Mouse (Mus musculus): Measurements from ENCODE around the gene Srms. TPM values are rescaled to one million over a fixed set of nuclear protein-coding genes. Genes with fewer than 3 reads are reported as not detected.

The Srms gene
- total RNA-seq, 2 experiments from 2014 or later = 0.09 TPM; not detected in 1

DNA sequence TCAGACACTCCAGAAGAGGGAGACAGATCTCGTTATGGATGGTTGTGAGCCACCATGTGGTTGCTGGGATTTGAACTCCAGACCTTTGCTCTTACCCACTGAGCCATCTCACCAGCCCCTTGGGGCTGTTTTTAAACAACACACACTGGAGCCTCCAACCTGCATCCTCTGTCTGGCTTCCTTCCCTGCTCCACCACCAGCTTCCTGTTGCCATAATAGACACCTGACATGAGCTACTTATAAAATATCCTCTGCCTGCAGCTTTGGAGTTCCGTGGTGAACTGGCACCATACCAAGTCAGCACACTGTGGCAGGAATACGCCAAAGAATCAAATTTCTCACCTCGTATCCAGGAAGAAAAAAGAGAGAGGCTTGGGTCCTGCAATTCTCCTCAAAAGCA, 52.2 kb downstream of the Srms start:
- DNase-seq = no peak

DNA sequence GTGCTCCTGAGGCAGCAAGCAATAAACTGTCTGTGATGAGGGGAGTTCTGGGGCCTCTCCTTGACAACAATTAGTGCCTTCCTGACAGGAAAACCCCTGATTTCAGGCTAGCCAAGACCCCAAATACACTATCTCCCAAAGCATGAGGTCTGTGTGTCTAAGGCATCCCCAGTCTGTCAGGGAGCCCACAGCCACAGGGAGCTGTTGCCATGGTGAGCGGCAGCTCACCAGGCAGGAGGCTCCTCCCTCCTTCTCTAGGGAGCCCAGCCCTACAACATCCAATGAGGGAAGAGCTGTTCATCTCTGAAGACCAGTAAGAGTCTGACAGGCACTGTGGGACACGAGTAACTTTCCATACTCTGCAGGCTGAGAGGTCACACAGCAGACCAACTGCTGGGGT, 53.2 kb downstream of the Srms start:
- DNase-seq = no peak

DNA sequence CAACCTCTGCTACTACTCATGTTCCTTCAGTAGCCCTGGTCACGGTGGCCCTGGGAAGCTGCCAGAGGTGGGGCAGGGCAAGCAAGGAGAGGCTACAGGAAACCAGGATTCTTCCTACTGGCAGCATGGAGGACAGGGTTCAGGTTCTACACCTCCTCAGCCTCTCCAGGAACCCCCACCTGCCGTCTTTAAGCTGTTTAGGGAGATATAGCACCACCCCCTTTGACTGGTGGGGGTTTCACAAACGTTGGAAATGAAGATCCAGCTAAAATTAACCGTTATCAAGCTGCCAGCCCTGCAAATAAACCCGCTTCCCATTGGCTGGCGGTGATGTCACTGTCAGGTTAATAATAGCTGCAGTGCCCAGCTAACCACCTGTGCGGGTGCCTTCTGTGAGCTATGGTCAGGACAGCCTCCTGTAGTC, 53.9 kb downstream of the Srms start:
- DNase-seq = peak; percentile 71

GRCm38 (mm10) chr2:181158471-181158870, 54.5 kb downstream of the Srms start:
- no peak for DNase-seq

DNA sequence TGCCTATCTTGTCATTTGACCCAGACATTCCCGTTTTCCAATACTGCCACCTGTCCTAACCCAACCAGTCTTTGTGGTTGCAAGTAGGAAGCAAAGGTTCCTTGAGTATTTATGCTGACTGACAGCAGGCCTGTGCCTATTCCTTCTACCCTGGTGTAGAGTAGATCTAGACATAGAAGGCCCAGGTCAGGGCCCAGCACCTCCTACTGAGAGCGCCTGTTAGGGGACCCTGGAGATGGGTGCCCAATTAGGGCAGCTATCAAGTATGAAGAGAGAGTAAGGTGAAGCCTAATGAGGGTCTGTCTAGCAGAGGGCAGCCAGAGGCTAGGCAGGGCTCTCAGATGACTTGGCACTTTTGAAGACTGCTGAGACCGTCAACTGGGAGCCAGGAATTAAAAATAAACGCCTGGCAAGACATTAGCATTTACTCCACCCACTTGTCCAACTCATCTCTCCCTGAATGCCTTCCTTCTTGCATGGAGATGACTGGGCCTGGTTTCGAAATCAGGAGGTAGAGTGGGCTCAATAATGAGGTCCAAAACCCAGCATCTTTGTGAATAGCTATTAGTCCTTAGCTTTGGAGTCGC, 55.2 kb downstream of the Srms start:
- DNase-seq = no peak

DNA sequence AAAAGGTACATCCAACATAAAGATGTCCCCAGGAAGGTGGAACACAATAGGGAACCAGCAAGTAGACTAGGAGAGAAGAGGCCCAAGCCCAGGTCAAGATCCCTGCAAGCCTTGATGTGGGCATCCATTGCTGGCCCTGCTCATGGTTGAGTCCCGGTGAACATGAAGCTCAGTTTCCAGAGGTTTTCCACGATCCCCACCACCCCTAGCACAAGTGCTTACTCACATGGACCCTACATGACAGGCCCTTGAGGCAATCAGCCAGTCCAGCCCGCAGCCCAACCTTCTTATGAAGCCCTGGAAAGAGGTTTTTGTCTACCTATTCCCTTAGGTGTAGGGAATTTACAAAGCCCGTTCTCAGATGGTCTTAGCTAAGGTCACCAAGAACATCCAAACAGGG, 55.8 kb downstream of the Srms start:
- no peak for DNase-seq

DNA sequence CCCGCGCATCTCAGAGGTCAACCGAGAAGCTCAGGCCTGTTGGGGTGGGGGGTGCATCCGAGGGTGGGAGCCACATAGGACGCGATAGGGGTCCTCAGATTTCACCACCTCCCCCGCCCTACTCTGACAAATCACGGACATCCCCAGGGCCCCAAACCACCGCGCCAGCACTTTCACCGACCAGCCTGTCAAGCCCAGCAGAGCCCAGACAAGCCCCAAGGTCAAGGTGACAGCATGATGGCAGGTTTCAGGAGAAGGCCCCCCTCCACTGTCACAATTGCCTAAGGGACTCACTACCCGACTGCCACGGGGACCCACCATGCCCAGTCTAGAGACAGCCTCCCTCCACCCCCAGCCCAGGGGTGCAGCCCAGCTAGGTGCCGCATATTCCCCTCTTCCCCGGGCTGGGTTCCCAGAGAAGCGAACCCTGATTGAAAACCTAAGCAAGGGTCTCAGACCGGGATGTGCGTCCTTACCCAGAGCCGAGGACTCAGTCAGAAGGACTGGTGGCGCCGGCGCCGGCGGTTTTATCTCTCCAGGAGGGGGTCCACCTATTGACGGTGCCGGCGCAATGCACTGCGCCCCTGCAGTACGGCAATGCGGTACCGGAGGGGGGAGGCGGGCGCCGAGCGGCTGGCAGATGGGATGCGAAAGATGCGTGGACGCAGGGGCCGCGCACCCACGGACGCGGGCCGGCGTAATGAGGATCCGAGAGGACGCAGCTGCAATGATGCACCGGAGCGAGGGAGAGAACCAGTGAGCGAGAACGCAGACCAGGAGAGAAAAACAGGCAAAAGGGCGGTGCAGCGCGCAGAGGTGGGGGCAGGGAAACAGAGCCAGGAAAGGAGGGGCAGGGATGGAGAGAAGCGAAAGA, 56.5 kb downstream of the Srms start, which contains the start of gene Eef1a2:
Gene Eef1a2 (minus strand): TSS at position 767 of the 874 bp plus-strand sequence.
- peak; percentile 56 for DNase-seq

DNA sequence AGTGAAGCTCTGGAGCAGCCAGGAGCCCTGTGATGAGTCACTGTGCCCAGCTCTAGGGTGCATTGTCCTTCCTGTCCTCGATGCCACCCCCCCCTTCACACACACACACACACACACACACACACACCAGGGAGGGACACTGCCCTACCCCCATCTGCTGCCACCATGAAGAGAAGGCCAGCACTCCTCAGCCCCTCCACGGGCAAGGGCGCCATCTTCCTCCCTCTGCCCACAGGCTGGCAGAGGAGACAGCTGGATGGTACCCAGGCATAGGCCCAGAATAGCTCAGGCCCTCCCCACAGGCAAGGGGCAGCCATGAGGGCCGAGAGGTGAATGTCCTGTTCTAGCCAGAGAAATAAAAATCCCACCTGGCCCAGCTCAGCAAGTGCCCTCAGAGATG, 57.2 kb downstream of the Srms start:
- peak; percentile 57 for DNase-seq

Other genes with a start within 250 kb of the Srms start
- gene Arfgap1, start 246.0 kb downstream of the Srms start, total RNA-seq (2021) = 10 to 100 TPM; 64.5 to 64.8 TPM
- under 1 TPM; 0.29 to 0.33 TPM for gene Col20a1, start 226.7 kb downstream of the Srms start, total RNA-seq (2021)
- under 1 TPM; 0.11 to 0.17 TPM for gene Chrna4, start 169.6 kb downstream of the Srms start, total RNA-seq (2021)
- gene Kcnq2, start 77.9 kb downstream of the Srms start, total RNA-seq (2021) = under 1 TPM in 1 of 2 experiments, not detected in 1; 0.29 TPM
- 100 to 1,000 TPM; 460 to 501 TPM for gene Eef1a2, start 56.2 kb downstream of the Srms start, total RNA-seq (2021)
- 10 to 100 TPM; 65.9 to 66.8 TPM for gene Ppdpf, start 25.9 kb downstream of the Srms start, total RNA-seq (2021)
- gene Ptk6, start 10.4 kb downstream of the Srms start, total RNA-seq (2021) = not detected
- gene Fndc11, start 6.8 kb upstream of the Srms start, total RNA-seq (2021) = not detected
- gene Helz2, start 28.8 kb upstream of the Srms start, total RNA-seq (2021) = 1 to 10 TPM; 9.2 to 9.4 TPM
- 10 to 100 TPM; 15.6 to 20.2 TPM for gene Gmeb2, start 74.8 kb upstream of the Srms start, total RNA-seq (2021)
- gene Stmn3, start 101.3 kb upstream of the Srms start, total RNA-seq (2021) = under 1 TPM; 0.24 to 0.47 TPM
- 10 to 100 TPM; 42.9 to 46.9 TPM for gene Rtel1, start 106.6 kb upstream of the Srms start, total RNA-seq (2021)
- 10 to 100 TPM; 20.7 to 22.8 TPM for gene Zgpat, start 151.7 kb upstream of the Srms start, total RNA-seq (2021)
- gene Arfrp1, start 152.2 kb upstream of the Srms start, total RNA-seq (2021) = 10 to 100 TPM; 39.6 to 41.0 TPM
- gene Lime1, start 166.9 kb upstream of the Srms start, total RNA-seq (2021) = 1 to 10 TPM; 8.8 to 8.9 TPM
- 10 to 100 TPM; 14.9 to 16.5 TPM for gene Zbtb46, start 246.2 kb upstream of the Srms start, total RNA-seq (2021)

Measured in heart, postnatal 4 days (tissue).